Mouse (Mus musculus): ENCODE measurements around the gene Rps26.

- no peak for TF ChIP-seq GATA1 (IDR thresholded peaks at IDR 0.05; ENCODE audit: low read length)
- no peak for TF ChIP-seq TAL1 (IDR thresholded peaks at IDR 0.05; ENCODE audit: low read length)
Observed at GRCm38 (mm10) chr10:128622702-128623101, 3.8 kb downstream of the Rps26 start.

All from erythroblast, embryonic 14.5 days (primary cell).